ENCODE assay signal across 29 mouse cellular contexts in the genomic region with DNA sequence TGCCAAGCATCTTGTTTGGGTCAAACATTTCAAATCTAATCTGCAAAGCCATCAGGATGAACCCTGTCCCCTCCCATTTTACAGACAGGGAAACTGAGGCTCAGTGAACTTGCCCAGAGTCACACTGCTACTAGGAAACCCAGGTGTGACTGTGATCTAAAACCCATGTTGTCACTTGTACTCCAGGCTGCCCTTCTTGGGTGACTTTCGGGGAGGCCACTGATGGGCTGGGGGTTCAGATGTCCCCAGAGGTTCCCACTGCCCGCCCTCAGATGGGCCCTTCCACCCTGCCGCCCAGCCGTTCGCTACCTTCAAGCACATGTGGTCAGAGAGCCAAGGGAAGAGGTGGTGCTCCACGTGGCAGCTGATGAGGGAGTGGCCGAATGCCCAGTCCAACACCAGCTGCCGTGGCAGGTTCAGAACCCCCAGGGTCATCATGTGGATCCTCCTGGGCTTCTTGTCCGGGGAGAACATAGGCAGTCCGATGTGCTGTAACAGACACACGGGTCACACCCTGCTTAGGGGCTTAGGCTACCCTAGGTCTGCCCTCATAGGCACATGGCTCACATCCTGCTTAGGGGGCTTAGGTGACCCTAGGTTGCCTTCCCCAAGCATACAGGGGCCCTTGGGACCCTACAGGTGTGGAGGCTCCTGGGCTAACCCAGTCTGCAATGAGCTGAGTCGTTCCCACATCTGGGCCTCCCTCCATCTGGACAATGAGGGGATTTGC. TPM values are rescaled to one million over a fixed set of nuclear protein-coding genes. Genes with fewer than 3 reads are reported as not detected.
"Had no signal": no experiment of that assay in that cellular context is flagged by ENCODE, and none has a peak within 500 bp of the region (broad histone marks: within the 10 kb centered on the region; RNA-seq: fewer than 3 reads in every experiment).

No protein-coding gene starts in this region.

- H3K27me3 ChIP-seq: liver, embryonic 15.5 days; lung, embryonic 15.5 days; midbrain, embryonic 13.5 days; midbrain, embryonic 15.5 days; neural tube, embryonic 13.5 days; neural tube, embryonic 15.5 days had no signal

- H3K4me2 ChIP-seq: liver, embryonic 15.5 days; lung, embryonic 15.5 days; midbrain, embryonic 11.5 days; midbrain, embryonic 13.5 days; midbrain, embryonic 15.5 days; neural tube, embryonic 13.5 days; neural tube, embryonic 15.5 days had no signal

- H3K27ac ChIP-seq: liver, embryonic 15.5 days; lung, embryonic 15.5 days; midbrain, embryonic 13.5 days; midbrain, embryonic 15.5 days; neural tube, embryonic 13.5 days; neural tube, embryonic 15.5 days had no signal

- H3K9me3 ChIP-seq: liver, embryonic 15.5 days; lung, embryonic 15.5 days; megakaryocyte, embryonic 14.5 days; midbrain, embryonic 13.5 days; midbrain, embryonic 15.5 days; neural tube, embryonic 13.5 days; neural tube, embryonic 15.5 days had no signal

- ATAC-seq: liver, postnatal 0 days; lung, postnatal 0 days; midbrain, embryonic 13.5 days; midbrain, embryonic 15.5 days had no signal

- H3K36me3 ChIP-seq: lung, embryonic 15.5 days; midbrain, embryonic 13.5 days; midbrain, embryonic 15.5 days; neural tube, embryonic 13.5 days; neural tube, embryonic 15.5 days had no signal

- H3K9ac ChIP-seq: liver, embryonic 15.5 days; liver, postnatal 0 days; lung, embryonic 15.5 days; midbrain, embryonic 13.5 days; midbrain, embryonic 15.5 days; neural tube, embryonic 15.5 days had no signal

- H3K4me1 ChIP-seq: lung, embryonic 15.5 days; midbrain, embryonic 15.5 days had no signal

- DNase-seq: liver, postnatal 0 days; lung, adult 2 months; lung, postnatal 14 days; lung, postnatal 36 days; retina, postnatal 1 day; right cerebral cortex, adult 18-20 months; right cerebral cortex, postnatal 25 days; right cerebral cortex, postnatal 4 days; spleen, adult 18-20 months; thymus, adult 18-20 months; thymus, postnatal 14 days; thymus, postnatal 36 days had no signal

- H3K4me3 ChIP-seq: liver, embryonic 15.5 days; lung, embryonic 15.5 days; megakaryocyte, embryonic 14.5 days; midbrain, embryonic 13.5 days; midbrain, embryonic 15.5 days; neural tube, embryonic 13.5 days; neural tube, embryonic 15.5 days had no signal

RNA-seq across cellular contexts. Expression of gene Grin2c, which starts 17.0 kb away (rescaled TPM):
- total RNA-seq: megakaryocyte progenitor cell, adult 5-6 weeks; monocyte, adult 5-6 weeks had no signal
- polyA plus RNA-seq: macrophage; stomach, embryonic 14.5 days; stomach, embryonic 16.5 days had no signal

RNA-seq across cellular contexts. Expression of gene Otop2, which starts 22.9 kb away (rescaled TPM):
- total RNA-seq: megakaryocyte progenitor cell, adult 5-6 weeks; monocyte, adult 5-6 weeks had no signal
- polyA plus RNA-seq: liver, embryonic 15.5 days; liver, postnatal 0 days; lung, embryonic 15.5 days; lung, postnatal 0 days; macrophage; midbrain, embryonic 11.5 days; midbrain, embryonic 13.5 days; midbrain, embryonic 15.5 days; neural tube, embryonic 11.5 days; neural tube, embryonic 13.5 days; stomach, embryonic 14.5 days; thymus, postnatal 0 days had no signal

RNA-seq across cellular contexts. Expression of gene Ush1g, which starts 37.8 kb away (rescaled TPM):
- total RNA-seq: megakaryocyte progenitor cell, adult 5-6 weeks; midbrain, postnatal 0 days; monocyte, adult 5-6 weeks had no signal
- polyA plus RNA-seq: lung, embryonic 15.5 days; lung, postnatal 0 days; macrophage; neural tube, embryonic 11.5 days; stomach, embryonic 14.5 days; thymus, postnatal 0 days had no signal
